Mouse (Mus musculus): Measurements from ENCODE around the gene Il1rl2.

- TF ChIP-seq CTCF (IDR thresholded peaks at IDR 0.05; ENCODE audit: low read depth) = no peak
- no peak for TF ChIP-seq EP300 (optimal IDR thresholded peaks at IDR 0.05)
Observed at GRCm38 (mm10) chr1:40321824-40322223, 2.6 kb upstream of the Il1rl2 start.
